Mouse (Mus musculus): ENCODE measurements around the gene Socs3.

The Socs3 gene

DNA sequence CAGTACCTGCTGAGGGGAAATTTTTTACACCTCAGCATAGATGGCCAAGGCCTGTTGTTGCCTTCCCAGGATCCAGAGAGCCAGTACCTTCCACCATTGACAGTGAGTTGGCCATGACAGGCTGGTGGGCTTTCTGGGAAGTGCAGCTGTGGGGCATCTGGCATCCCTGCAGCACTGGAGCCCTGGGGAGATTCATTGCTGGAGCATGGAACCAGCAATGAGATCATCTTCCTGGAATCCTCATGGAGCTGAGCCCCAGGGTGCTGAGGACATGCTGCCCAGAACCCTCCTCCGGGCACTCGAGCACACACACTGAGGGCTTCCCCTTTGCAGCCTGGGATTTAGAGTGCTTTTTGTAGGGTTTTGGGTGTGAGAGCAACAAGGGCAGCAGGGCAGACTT, 25.4 kb upstream of the Socs3 start:
- DNase-seq (ENCODE audit: low spot score in 2 of 2), result no peak

DNA sequence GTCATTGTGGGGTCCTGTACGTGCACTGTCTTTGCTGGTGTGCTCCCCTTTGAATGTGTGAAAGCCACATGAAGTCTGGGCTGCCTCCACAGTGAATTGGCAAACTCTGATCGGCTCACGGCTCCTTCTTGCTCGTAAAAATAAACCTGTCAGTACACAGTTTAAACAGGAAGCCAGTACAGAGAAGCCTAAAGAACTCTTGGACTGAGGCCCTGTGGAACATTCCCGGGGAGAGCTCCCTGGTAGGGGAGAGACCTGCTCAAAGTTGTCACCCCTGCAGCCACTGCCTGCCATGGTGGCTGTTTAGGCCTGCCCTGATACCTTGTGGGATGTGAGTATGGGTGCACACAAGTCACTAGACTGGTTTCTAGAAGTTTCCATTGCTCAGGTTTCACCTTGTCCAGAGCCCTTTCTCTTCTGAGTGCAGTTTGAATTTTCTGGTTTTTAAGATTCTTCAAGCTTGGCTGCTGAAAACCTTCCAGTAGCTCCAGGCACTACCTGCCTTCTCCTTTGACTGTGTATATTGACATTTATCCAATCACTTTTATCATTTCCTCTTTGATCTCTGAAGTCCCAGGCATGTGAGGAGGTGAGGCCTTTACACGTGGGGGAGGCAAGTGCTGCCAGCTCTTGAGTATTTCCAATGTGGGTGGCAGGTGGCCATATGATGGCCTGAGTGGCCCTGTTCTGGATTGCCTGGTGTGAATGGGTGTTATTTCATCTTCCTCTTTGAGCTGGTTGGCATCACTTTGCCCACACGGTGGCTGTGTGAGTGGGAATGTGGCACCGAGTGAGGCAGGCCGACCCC, 24.6 kb upstream of the Socs3 start:
- DNase-seq (ENCODE audit: low spot score in 2 of 2), result no peak

DNA sequence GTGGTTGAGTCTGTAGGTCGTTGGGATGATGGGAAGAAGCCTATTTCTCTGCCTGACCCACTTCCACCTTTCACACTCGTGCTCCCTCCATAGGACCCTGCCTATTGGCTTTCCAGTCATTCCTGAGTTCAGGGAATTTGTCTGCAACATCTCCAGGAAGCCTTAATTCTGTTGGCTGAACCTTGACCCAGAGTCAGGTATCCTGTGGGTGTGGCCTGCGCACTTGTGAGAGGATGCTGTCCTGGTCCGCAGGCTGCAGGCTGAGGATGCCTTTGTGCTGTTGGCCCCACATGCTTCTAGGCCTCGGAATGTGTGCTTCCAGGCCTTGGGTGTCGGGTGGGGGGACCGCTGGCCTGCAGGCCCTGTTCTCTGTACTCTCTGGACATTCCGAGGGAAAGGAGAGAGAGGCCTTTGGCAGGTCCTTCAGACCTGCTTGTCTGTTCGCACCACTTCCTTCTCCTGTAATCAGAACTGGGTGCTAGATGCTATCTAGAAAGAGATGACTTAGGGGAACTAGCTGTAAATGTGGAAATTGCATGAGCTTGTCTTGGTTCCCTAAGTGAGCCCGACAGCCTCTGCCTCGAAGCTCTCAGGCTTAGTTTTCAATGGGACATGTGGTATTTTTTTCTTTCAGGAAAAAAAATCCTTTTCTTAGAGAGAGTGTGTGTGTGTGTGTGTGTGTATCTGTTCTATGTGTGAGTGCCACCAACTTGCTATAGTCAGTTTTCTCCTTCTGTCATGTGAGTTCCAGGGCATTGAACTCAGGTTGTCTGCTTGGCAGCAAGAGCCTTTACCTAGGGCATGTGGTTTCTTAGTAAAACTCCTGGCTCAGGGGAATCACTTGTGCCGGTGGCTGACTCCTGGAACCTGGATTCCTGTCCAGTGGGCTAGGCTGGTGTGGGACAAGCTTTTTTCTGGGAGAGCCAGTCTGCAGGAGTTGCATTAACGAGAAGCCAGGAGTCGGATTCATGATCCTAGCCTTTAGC, 23.6 kb upstream of the Socs3 start:
- no peak for DNase-seq (ENCODE audit: low spot score in 2 of 2)

DNA sequence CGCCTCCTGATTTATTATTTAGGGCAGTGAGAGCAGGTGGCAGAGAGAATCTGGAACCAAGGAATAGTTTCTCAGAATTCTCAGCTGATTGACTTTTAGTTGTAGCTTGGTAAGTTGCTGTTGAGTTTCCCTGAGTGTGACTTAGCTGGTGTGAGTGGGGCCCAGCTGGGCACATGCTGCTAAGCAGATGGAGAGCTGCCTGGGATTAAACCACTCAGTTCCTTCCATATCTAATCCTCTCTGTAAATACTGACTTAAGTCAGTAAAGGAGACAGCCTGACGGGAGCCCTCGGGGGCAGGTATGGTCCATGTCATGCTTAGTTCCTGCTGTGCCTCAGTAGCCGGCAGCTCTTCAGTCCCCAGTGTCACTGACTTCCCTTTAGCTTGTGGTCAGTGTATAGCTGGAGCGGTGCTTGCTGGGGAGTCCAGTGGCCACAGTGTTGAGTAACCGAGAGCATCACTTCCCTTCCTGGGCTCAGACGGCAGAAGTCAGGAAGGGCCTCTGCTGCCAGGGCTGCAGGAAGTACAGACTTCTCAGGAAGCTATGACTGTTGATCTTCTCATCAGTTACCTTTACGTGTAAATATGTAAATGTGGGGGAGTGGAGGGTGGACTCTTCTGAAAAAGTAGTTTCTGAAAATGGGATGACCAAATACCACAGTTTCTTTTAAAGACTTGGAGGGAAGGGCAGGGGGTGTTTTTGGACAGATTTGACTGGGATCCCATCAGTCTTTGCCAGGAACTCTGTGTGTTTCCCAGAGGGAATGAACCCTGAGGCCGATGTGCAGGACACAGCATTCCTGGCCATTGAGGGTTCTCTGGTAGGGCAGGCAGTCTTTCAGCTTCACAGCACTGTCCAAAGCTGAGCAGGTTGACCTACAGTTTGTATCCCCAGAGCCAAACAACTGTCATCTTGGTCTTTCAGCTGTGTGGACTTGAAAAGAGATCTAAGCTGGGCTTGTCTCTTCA, 21.9 kb upstream of the Socs3 start:
- no peak for DNase-seq (ENCODE audit: low spot score in 2 of 2)

DNA sequence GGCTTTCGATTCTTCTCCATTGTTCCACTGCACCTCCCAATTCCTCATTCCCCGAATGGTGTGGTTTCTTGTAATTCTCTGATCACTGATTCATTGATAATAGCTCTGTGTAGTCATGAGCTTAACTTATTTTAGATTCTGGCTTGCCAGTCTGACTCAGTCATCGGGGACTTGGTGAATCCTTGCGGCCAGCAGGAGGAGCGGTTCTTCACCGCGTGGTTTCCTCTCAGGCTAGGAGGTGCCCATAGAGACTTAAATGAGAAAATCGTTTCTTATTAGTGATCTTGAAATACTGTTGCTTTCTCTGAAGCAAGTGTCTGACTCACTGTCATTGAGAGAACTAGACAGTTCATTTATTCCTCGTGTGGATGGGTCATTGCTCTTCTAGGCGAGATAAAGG, 20.1 kb upstream of the Socs3 start:
- DNase-seq (ENCODE audit: low spot score in 2 of 2), result no peak

- no peak for DNase-seq (ENCODE audit: low spot score in 2 of 2)
Measured at GRCm38 (mm10) chr11:117989241-117989640, 19.4 kb upstream of the Socs3 start.

DNA sequence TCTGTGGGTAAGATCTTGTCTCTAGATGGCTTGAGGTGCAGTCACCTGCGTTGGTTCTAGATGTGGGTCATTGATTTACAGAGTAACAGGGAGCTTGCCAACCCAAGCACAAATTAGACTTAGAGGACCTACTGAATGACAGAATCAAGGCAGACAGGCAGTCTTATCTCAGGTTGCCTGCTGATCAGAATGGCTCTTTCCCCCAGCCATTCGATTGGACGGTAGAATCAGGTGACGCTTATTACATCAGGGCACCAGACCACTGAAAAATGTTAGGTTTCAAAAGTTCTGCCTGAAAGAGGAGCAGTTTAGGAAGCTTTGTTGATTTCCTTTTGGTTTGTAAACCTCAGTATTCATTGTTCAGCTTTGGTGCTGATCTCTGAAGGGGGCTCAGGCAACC, 18.1 kb upstream of the Socs3 start:
- no peak for DNase-seq (ENCODE audit: low spot score in 2 of 2)

GRCm38 (mm10) chr11:117987032-117987451, 17.2 kb upstream of the Socs3 start:
- no peak for DNase-seq (ENCODE audit: low spot score in 2 of 2)

- DNase-seq (ENCODE audit: low spot score in 2 of 2), result peak; percentile 72 to 92
Measured at GRCm38 (mm10) chr11:117986126-117987031, 16.5 kb upstream of the Socs3 start, which contains the start of gene Pgs1. TSS of gene Pgs1 (plus strand) at chr11:117986292.

DNA sequence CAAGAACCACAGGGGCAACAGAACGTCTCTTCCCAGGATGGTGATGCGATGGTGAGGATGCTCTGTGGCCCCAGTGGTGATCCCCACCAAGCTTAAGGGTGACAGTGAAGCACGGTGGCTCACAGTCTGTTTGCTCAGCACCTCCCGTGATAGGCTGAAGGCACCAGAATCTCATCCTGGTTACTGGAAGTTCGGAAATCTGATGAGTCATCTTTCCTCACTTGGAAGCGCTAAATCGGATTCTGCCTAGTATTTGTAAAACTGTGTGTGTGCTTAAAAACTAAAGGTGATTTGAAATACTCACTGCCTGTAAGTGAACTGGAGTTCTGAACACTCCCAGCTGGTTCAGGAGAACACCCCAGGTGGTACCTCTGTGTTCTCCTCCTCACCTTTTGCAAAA, 13.9 kb upstream of the Socs3 start:
- no peak for DNase-seq (ENCODE audit: low spot score in 2 of 2)

DNA sequence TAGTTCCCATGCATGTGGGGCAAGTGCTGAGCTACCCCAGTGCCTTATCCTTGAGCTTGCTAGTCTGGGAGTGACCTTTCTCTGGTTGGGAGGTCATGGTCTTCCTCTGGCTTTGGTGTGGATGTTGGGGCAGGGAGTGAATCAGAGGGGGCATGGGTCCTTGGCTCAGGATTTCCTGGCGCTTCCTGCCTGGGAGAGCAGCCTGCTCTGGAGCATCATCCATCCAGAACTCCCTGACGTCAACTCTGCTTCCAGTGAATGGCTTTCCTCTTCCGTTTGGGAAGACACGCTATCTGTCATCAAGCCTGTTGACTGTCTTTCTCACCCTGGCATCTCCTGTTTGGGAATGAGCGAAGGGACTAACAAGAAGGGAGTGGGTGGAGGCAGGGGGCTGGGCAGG, 12.6 kb upstream of the Socs3 start:
- no peak for DNase-seq (ENCODE audit: low spot score in 2 of 2)

DNA sequence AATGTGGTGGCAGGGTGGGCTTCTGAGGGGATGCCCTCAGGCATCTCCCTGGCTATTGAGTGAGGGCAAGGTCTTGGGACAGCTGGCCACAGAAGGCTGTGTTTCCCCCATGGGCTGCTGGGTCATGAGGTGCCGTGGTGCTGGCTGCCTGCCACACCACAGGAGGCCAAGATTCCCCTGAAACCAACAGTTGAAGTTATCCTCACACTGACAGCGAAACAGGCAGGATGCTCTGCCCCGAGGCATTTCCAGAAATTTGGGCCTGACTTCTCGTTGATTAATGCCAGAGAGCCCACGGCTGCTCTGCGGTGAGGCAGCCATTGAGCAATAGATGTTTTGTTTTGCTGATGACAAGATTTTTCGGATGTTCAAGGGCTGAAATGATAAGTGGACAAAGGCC, 9.5 kb upstream of the Socs3 start:
- DNase-seq (ENCODE audit: low spot score in 2 of 2), result no peak

- no peak for DNase-seq (ENCODE audit: low spot score in 2 of 2)
Measured at GRCm38 (mm10) chr11:117977694-117978360, 8.0 kb upstream of the Socs3 start.

DNA sequence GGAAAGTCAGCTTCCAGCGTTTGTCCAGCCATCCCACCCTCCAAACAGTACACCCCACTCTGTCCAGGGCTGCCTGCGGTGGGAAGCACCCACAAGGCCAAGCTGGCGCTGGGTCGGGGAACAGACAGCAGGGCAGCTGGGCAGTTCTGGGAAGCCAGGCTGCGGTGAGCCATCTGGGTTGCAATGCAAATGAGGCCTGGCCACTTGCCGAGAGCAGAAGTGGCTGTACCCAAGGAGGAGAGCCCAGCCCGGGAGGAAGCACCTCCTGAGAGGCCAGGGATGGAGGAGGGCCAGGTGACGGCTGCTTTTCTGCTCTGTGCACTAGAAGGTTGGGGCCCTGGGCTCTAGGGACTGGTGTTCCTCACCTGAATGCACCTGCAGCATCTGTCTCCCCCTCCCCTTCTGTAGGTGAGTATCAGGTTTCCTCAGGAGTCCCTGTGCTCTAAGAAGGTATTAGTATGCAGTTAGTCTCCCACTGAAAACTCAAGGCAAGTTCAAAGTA, 6.3 kb upstream of the Socs3 start:
- peak; percentile 53 to 85 for DNase-seq (ENCODE audit: low spot score in 2 of 2)

DNA sequence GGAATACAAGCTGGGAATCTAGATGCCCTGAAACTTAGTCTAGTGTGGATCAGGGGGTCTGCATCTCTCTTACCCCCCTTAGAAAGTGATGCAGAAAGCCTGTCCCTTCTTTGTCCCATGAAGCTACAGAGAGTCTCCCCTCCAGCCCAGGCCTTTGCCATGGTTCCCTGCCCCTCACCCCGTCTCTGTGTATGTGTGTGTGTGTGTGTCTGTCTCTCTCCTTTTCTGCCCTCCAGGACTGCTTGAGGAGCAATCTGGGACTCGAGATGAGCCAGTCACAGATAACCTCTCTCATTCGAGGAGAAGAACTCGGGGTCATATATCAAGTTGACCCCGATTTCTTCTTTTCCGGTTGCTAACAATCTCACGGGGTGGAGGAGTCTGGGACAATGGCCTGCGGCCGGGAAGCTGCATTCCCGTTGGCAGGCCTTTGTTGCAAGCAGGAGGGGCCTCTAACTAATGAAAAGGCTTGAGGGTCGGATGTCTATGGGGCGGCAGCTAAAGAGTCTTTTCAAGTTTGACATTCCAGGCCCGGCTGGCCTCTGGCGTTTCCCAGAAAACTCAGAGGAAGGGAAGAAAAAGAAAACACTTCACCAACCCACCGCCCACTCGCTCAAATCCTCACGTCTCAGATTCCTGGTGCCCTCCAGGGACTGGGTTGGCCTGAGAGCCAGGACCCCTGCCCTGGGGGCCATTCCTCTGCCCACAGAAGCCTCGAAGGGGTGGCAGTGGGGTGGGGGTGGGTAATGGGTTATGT, 5.5 kb upstream of the Socs3 start:
- no peak for DNase-seq (ENCODE audit: low spot score in 2 of 2)

- no peak for DNase-seq (ENCODE audit: low spot score in 2 of 2)
Measured at GRCm38 (mm10) chr11:117974327-117975125, 4.7 kb upstream of the Socs3 start.

DNA sequence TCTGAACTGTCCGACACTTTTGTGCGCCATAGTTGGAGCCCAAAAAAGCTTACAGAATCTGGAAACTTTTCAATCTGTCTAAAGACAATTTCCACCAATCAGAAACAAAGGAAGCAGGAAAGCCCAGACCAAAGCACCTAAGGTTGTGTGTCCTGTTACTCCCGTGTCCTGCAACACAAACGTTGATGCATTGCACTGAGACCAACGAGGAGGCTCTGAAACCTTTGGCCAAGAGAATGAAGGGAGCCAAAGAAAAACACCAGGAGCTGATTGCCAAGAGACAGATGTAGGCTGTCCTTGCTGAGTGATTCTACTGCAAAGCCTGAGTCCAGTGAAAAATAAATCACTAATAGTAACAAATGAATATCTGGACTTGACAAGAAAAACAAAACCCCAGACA, 3.7 kb upstream of the Socs3 start:
- DNase-seq (ENCODE audit: low spot score in 2 of 2), result no peak
